Mouse (Mus musculus) heart, embryonic 14.5 days (tissue): ENCODE measurements at regions not wholly inside any gene's neighbourhood (a gene's known extent, or its start where the extent isn't known, plus 50 kb on each side); places are given as distances from the start of the nearest gene placed in this dataset.

Source experiments
- ATAC-seq: fragments of 200-750 bp; cut with Nextera tagmentation; 2 replicates; pipeline ENCODE4 v1.8.0; 2017; ENCODE audit warnings: low read depth, moderate TSS enrichment; ENCODE audit not compliant: insufficient number of reproducible peaks, insufficient read depth, low FRiP score
- H3K27ac ChIP-seq, 2 experiments: fragments of 200-500 bp in 1 of 2; fragments of 300-500 bp in 1 of 2; sonication (generic) in 1 of 2; replicated peaks in 1 of 2; 2 replicates each; pipeline ENCODE4 v1.5.1; 2012 to 2014; ENCODE audit warnings: low read depth in 2 of 2, low read length in 2 of 2, control low read depth in 1 of 2, mild to moderate bottlenecking in 1 of 2, mixed read lengths in 1 of 2; ENCODE audit not compliant: control insufficient read depth in 1 of 2, insufficient read depth in 1 of 2
- H3K27me3 ChIP-seq: fragments of 300-500 bp; sonication (generic); 2 replicates; pipeline ENCODE4 v1.6.1; 2014; ENCODE audit warnings: mild to moderate bottlenecking, low read length, control low read depth; ENCODE audit not compliant: control insufficient read depth, insufficient read depth
- H3K36me3 ChIP-seq: fragments of 300-500 bp; sonication (generic); 2 replicates; pipeline ENCODE4 v1.6.1; 2014; ENCODE audit warnings: mild to moderate bottlenecking, control low read depth, low read length, mixed read lengths; ENCODE audit not compliant: control insufficient read depth, insufficient read depth
- H3K4me1 ChIP-seq, 2 experiments: fragments of 200-500 bp in 1 of 2; fragments of 300-500 bp in 1 of 2; sonication (generic) in 1 of 2; 2 replicates each; pipeline ENCODE4 v1.6.1; 2012 to 2014; ENCODE audit warnings: low read length in 2 of 2, control low read depth in 1 of 2, mixed read lengths in 1 of 2; ENCODE audit not compliant: control insufficient read depth in 2 of 2, insufficient read depth in 2 of 2
- H3K4me2 ChIP-seq: fragments of 300-500 bp; sonication (generic); 2 replicates; pipeline ENCODE4 v1.6.1; 2014; ENCODE audit warnings: mild to moderate bottlenecking, low read length
- H3K4me3 ChIP-seq, 2 experiments: fragments of 200-500 bp in 1 of 2; fragments of 300-500 bp in 1 of 2; sonication (generic) in 1 of 2; 2 replicates each; pipeline ENCODE4 v1.5.1; 2012 to 2014; ENCODE audit warnings: low read length in 2 of 2, mild to moderate bottlenecking in 2 of 2, control low read depth in 1 of 2, low read depth in 1 of 2, moderate library complexity in 1 of 2; ENCODE audit not compliant: control insufficient read depth in 1 of 2, insufficient read depth in 1 of 2
- H3K9ac ChIP-seq: fragments of 300-500 bp; sonication (generic); 2 replicates; pipeline ENCODE4 v1.6.1; 2014; ENCODE audit warnings: mild to moderate bottlenecking, low read length
- H3K9me3 ChIP-seq: fragments of 300-500 bp; sonication (generic); 2 replicates; pipeline ENCODE4 v1.6.1; 2016; ENCODE audit warnings: low read length, control low read depth; ENCODE audit not compliant: control insufficient read depth
- WGBS: fragments of 180-500 bp; shearing (Covaris S2); extraction: QIAGEN DNeasy Blood & Tissue Kit; methylation state at CpG from one replicate; pipeline ENCODE4 v1.1.7; 2014; 5-methylcytosine and 5-hydroxymethylcytosine counted together

GRCm38 (mm10) chr16:5668403-5668967 lies 216.7 kb upstream of the Rbfox1 start:
- Histone ChIP-seq H3K9ac (no peak overlapping the region), H3K36me3 (no peaks in the 10 kb centered on the region), H3K4me1 (no peaks in the 10 kb centered on the region), H3K27me3 (no peaks in the 10 kb centered on the region), H3K27ac (no peak overlapping the region), H3K9me3 (no peaks in the 10 kb centered on the region), H3K4me2 (no peak overlapping the region), H3K4me3 (no peak overlapping the region)
- 80% methylated on average over 4 of the region's 4 CpGs for WGBS
- ATAC-seq: no peak

DNA sequence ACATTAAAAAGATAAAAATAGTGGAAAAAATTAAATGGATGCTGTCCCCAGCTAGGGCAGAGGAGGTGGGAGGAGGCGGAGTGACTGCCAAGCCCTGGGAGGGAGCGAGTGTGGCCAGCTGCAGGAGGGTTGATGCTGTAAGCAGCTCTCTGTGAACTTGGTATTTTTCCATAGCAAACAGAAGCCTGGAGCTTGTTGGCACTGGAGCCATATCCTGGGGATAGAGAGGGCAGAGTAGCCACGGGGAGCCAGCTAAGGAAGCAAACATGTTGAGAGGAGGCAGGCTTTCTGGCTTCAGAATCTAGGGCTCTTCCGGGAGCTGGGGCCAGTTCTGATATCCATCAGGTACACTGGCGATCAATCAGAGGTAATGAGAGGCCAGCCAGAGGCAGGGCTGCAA lies 223.2 kb upstream of the Rbfox1 start:
- WGBS: 60% methylated on average over 5 of the region's 5 CpGs
- no peak; the same call in 1 of the 2 replicates for ATAC-seq

GRCm38 (mm10) chr16:5651551-5651950 lies 233.6 kb upstream of the Rbfox1 start:
- Histone ChIP-seq H3K9me3 (no peaks in the 10 kb centered on the region), H3K4me1 (no peaks in the 10 kb centered on the region), H3K27ac (no peak overlapping the region), H3K9ac (no peak overlapping the region), H3K36me3 (no peaks in the 10 kb centered on the region), H3K4me3 (no peak overlapping the region), H3K4me2 (no peak overlapping the region), H3K27me3 (no peaks in the 10 kb centered on the region)
- 29% methylated on average over 1 of the region's 1 CpGs for WGBS
- no peak for ATAC-seq

More for the DNA sequence above, 223.2 kb upstream of the Rbfox1 start:
- H3K4me1 ChIP-seq: no peaks in the 10 kb centered on the region
- no peaks in the 10 kb centered on the region for H3K27me3 ChIP-seq
- H3K27ac ChIP-seq: no peak overlapping the region
- H3K4me2 ChIP-seq: no peak overlapping the region
- no peaks in the 10 kb centered on the region for H3K9me3 ChIP-seq
- H3K9ac ChIP-seq: no peak overlapping the region
- H3K36me3 ChIP-seq: no peaks in the 10 kb centered on the region
- no peak overlapping the region for H3K4me3 ChIP-seq

DNA sequence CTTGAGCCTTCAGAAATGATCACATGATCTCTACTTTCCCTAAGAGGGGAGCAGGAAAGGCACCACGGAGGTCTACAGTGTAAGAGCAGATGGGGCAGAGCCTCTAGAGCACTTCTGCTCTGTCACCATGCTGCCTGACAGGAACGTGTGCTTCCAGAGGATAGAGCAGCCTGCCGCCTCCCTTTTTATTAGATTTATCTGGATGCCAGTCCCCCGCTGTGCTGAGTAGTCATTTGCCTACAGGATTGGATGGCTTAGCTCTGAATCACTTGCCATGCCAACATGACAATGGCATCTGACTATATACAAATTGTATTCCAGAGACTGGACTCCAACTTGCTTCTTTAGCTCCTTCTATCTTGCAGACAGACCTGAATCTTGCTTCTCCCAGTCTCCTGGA lies 234.2 kb upstream of the Rbfox1 start:
- no peak overlapping the region for H3K27ac ChIP-seq
- H3K9ac ChIP-seq: no peak overlapping the region
- WGBS: 51% methylated on average over 4 of the region's 4 CpGs
- no peak overlapping the region for H3K4me2 ChIP-seq
- no peak for ATAC-seq
- H3K9me3 ChIP-seq: no peaks in the 10 kb centered on the region
- no peaks in the 10 kb centered on the region for H3K27me3 ChIP-seq
- H3K36me3 ChIP-seq: no peaks in the 10 kb centered on the region
- no peak overlapping the region for H3K4me3 ChIP-seq
- H3K4me1 ChIP-seq: no peaks in the 10 kb centered on the region

GRCm38 (mm10) chr16:5639956-5640355 lies 245.2 kb upstream of the Rbfox1 start:
- ATAC-seq: no peak
- no peaks in the 10 kb centered on the region for H3K36me3 ChIP-seq
- 56% methylated on average over 5 of the region's 5 CpGs for WGBS
- H3K4me1 ChIP-seq: no peaks in the 10 kb centered on the region
- no peak overlapping the region for H3K9ac ChIP-seq
- no peaks in the 10 kb centered on the region for H3K9me3 ChIP-seq
- no peaks in the 10 kb centered on the region for H3K27me3 ChIP-seq
- H3K4me3 ChIP-seq: no peak overlapping the region
- no peak overlapping the region for H3K4me2 ChIP-seq
- no peak overlapping the region for H3K27ac ChIP-seq

- no peak overlapping the region for H3K27ac ChIP-seq
- WGBS: 72% methylated on average over 3 of the region's 3 CpGs
- no peak for ATAC-seq
- 0 out of 2 replicates have a peak, but pooled peaks cover 3% of the 10 kb centered on the region for H3K9me3 ChIP-seq
- H3K4me1 ChIP-seq: no peaks in the 10 kb centered on the region
- H3K36me3 ChIP-seq: no peaks in the 10 kb centered on the region
- no peaks in the 10 kb centered on the region for H3K27me3 ChIP-seq
- no peak overlapping the region for H3K4me3 ChIP-seq
- H3K4me2 ChIP-seq: no peak overlapping the region
- H3K9ac ChIP-seq: no peak overlapping the region
Measured at GRCm38 (mm10) chr16:5629996-5630395, 255.2 kb upstream of the Rbfox1 start.

- no peaks in the 10 kb centered on the region for H3K4me1 ChIP-seq
- no peaks in the 10 kb centered on the region for H3K36me3 ChIP-seq
- H3K9ac ChIP-seq: no peak overlapping the region
- no peaks in the 10 kb centered on the region for H3K9me3 ChIP-seq
- H3K4me3 ChIP-seq: no peak overlapping the region
- H3K4me2 ChIP-seq: no peak overlapping the region
- no peaks in the 10 kb centered on the region for H3K27me3 ChIP-seq
- no peak for ATAC-seq
- WGBS: 66% methylated on average over 4 of the region's 4 CpGs
- no peak overlapping the region for H3K27ac ChIP-seq
Measured at GRCm38 (mm10) chr16:5627910-5628309, 257.2 kb upstream of the Rbfox1 start.
